Mouse (Mus musculus): Measurements from ENCODE around the gene Stat2. TPM values are rescaled to one million over a fixed set of nuclear protein-coding genes. Genes with fewer than 3 reads are reported as not detected.
A peak's percentile ranks its signal among the peaks of the same experiment; 100 is the strongest.
"Not testable (repeated sequence)": the region's sequence is repeated elsewhere in the genome, so short reads cannot be mapped to it uniquely, and the experiment has no call there.

The Stat2 gene
- polyA plus RNA-seq, 2 experiments from 2014 or later, result 58.1 to 92.7 TPM

DNA sequence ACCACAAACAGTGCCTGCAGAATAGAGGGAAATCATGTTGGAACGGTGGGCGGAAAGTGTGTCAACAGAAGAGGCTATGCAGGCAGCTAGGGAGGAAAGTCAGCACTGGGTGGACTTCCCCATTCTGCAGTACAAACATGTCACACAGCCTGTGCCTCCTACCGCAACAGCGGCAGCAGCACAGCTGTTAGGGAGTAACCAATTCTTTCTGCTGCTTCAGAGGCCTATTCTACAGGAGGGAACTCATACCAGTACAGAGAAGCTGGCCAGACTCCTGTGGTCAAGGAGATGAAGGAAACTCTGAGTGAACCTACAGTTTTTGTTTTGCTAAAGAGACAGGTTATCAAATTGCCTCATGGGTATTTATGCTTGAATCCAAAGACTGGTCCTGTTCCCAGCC is 11.4 kb upstream of the Stat2 start:
- ATAC-seq, result no peak

- no peak for ATAC-seq
Observed at GRCm38 (mm10) chr10:128259946-128260345, 10.4 kb upstream of the Stat2 start.

DNA sequence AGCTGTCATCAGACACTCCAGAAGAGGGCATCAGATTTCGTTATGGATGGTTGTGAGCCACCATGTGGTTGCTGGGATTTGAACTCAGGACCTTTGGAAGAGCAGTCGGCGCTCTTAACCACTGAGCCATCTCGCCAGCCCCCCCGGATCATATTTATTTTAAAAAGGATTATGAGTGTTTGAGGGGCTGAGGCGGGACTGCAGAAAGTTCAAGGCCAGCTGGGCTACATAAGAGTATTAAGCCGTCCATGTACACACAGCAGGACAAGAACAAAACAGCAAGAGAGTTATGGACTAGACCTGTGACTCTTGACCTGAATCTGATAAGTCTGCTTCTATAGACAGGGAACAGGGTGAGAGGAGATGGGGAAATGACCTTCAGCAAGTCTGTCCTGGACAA is 10.0 kb upstream of the Stat2 start:
- ATAC-seq, result not testable (repeated sequence)

DNA sequence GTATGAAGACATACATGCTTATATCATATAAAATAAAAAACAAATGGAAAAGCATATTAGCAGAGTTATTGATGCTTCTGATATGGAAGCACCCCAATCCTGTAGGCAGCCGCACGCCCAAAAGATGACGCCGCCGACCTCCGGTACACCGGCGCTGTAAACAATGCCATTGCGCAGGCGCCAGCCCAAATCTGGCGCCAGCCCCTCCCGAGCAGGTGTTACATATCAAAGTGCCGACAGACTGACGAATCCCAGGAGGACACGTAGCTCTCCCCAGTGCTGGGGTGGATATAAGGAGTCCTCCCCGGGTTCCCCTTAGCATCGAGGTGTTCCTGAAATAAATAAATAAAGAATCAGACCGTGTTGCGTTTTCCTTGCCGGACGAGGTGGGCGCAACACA is 8.1 kb upstream of the Stat2 start:
- ATAC-seq, result no peak

DNA sequence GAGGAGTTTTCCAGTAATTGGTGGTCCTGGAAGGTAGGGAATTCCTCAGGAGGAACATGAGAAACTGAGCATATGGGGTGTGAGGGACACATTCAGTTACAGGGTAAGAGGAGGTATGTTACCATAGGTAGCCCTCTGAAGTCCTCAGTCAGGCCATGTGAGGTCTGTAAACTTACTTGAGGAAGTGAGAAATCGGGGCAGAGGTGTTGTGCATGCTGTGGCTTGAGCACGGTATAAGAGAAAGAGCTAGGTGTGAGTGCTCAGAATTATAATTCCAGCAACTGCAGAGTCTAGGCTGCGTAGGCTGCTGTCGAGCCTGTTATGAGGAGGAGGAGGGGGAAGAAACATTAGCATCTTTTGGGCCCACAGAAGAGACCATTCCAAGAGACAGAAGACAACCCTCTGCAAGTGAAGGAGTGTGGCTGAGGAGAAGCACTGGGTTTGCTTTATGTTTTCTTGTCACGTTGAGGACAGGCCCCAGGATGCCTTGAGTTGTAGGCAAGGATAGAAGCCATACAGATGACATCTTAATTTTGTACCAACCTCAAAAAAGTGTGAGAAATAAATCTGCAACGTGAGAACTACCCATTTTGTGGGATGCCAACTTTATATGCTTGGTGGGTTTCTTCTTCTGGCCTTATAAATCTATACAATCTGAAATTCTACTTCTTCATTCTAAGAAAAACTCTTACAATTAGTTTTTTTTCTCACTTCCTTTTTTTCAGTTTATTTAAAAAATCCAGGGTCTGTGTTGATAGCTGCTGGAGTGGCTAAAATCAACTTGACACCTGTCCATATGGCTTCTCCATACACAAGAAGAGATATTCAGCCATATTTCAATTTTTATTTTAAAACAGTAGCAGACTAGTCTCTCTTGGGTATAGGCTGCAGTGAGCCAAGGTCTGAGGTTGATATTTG is 6.7 kb upstream of the Stat2 start:
- no peak for ATAC-seq

GRCm38 (mm10) chr10:128268371-128268770 is 2.0 kb upstream of the Stat2 start, which contains the start of gene Apof:
Gene Apof (plus strand): TSS chr10:128268671.
- no peak for ATAC-seq

- ATAC-seq, result no peak
Observed at GRCm38 (mm10) chr10:128269206-128269910, 1.0 kb upstream of the Stat2 start.

- no peak for ATAC-seq
Observed at GRCm38 (mm10) chr10:128270866-128271265, 507 bp downstream of the Stat2 start.

GRCm38 (mm10) chr10:128271883-128272282 is 1.5 kb downstream of the Stat2 start:
- ATAC-seq, result no peak

- ATAC-seq, result not testable (repeated sequence)
Observed at GRCm38 (mm10) chr10:128272819-128273439, 2.6 kb downstream of the Stat2 start.

DNA sequence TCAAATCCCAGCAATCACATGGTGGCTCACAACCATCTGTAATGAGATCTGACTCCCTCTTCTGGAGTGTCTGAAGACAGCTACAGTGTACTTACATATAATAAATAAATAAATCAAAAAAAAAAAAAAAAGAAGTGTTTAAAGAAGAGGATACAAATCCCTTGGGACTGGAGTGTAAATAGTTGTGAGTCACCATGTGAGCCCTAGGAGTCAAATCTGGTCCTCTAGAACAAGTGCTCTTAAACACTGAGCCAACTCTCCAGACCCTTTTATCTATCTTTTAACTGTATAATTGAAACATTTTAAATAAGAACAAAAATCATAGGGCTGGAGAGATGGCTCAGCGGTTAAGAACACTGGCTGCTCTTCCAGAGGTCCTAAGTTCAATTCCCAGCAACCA is 5.0 kb downstream of the Stat2 start:
- not testable (repeated sequence) for ATAC-seq

GRCm38 (mm10) chr10:128278158-128278557 is 7.8 kb downstream of the Stat2 start:
- ATAC-seq, result no peak

DNA sequence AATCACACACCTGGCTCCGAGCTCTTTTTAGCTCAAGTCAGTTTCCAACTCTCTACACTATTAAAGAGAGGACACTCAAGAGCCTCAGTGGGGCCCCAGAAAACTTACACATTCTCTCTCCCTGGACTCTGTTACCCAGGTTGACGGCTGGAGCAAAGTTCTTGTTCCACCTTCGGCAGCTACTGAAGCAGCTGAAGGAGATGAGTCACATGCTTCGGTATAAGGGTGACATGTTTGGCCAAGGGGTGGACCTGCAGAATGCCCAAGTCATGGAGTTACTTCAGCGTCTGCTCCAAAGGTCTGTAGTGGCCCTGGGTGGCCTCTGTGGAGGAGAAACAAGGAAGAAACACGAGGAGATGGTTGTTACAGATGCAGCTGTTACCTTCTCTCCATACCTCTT is 10.6 kb downstream of the Stat2 start:
- ATAC-seq, result no peak

- ATAC-seq, result no peak
Observed at GRCm38 (mm10) chr10:128281682-128282081, 11.3 kb downstream of the Stat2 start.

GRCm38 (mm10) chr10:128282886-128283450 is 12.6 kb downstream of the Stat2 start:
- ATAC-seq, result no peak

DNA sequence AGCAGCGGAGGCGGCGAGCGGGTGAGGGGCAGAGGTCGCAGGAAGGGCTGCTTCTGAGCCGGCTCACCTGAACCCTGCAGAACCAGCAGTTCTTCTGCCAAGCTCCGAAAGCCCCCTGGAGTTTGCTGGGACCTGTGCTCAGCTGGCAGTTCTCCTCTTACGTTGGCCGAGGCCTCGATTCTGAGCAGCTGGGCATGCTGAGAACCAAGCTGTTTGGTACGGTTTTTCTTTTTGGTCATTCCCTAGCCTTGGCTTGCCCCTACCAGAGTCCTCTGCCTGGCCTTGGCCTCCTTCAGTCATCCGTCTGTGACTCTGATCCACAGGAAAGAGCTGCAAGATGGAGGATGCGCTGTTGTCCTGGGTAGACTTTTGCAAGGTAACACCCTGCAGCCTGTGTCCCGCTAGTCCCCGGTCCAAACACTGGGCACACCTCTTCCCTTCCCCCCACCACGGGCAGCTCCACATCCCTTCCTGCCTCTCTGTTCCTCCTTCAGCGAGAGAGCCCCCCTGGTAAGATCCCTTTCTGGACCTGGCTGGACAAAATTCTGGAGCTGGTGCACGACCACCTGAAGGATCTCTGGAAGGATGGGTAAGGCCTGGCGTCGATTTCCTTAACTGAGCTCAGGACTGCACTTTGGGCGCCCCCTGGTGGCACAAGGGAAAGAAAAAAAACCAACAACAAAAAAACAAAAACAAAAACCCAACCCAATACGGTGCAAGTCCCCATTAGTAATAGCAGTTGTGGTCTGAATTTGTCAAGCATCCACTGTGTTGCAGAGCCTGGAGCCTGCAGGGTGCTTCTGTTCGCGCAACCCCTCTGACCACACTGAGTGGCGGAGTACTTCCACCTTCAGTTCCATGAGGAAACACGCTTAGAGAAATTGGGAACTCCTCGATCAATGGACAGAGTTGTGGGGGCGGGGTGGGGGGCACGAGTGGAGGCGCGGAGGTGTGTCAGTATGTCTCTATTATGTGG is 13.5 kb downstream of the Stat2 start:
- ATAC-seq, result peak; percentile 43

GRCm38 (mm10) chr10:128290594-128290993 is 20.2 kb downstream of the Stat2 start:
- ATAC-seq, result not testable (repeated sequence)

- no peak for ATAC-seq
Observed at GRCm38 (mm10) chr10:128296370-128297090, 26.2 kb downstream of the Stat2 start.

DNA sequence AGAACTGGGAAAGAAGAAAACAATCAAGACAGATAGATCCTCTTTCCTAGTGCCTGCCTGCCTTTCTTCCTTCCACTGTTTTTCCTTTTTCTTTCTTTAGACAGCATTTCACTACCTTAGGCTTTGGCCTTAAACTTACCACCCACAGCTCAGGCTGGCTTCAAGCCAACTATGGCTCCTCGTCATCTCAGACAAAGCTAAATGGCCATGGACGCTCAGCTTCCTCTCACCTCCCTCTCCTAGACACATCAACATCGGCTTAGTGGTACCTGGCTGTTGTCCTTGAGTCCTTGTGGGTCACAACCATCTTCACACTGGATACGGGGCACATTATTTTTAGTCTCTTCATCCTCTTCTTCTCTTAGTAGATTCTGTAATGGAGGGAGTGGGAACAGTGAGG is 26.9 kb downstream of the Stat2 start:
- ATAC-seq, result no peak

- no peak for ATAC-seq
Observed at GRCm38 (mm10) chr10:128297622-128298021, 27.3 kb downstream of the Stat2 start.

DNA sequence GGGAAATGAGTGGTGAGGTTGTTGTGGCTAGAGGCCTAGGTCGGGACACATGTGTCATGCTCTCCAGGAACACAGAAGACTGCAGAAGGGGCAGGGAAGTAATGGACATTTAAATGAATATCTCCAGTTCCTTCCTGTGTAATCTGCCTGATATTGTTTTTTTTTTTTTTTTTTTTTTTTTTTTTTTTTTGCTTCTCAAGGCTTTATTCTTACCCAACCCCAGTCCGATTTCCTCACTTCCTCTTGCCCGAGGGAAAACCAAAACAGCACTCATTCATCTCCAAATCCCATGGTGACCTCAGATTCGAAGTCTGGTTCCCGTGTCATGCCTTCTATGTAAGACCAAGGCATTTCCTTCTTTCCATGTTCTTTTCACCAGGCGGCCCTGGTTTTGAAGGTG is 27.9 kb downstream of the Stat2 start:
- ATAC-seq, result no peak

Measured in CD4-positive, CD25-positive, alpha-beta regulatory T cell, adult 4 months (primary cell).